Mouse (Mus musculus) retina, postnatal 1 day (tissue): ENCODE measurements around the gene Slc7a7.

Experiments
- DNase-seq: peaks from one replicate; pipeline ENCODE4 v3.0.0-alpha.2; 2012

The Slc7a7 gene

DNA sequence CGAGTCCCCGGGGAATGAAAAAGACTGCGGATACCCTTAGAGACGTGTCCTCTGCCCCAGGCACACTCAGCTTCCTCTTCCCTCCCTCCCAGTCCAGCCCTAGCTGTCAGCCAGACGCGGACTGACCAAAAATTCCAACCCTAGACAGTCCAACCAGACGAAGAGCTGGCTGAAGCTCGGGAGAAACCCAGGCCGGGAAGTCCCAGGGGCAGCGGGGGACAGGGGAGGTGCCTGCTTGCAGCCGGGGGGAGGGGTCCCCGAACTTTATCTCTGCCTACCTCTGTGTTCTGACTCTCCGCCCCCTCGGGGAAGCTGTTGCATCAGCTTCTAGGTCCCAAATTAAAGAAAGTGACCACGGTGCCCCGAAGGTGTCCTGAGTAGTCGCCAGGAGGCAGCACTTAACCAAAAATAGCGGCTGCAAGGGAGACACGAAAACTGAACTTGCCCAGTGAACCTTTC is at the start of gene Slc7a7:
TSS of gene Slc7a7 (minus strand) at position 158 of the 459 bp plus-strand sequence.
- DNase-seq, result peak; percentile 61

DNA sequence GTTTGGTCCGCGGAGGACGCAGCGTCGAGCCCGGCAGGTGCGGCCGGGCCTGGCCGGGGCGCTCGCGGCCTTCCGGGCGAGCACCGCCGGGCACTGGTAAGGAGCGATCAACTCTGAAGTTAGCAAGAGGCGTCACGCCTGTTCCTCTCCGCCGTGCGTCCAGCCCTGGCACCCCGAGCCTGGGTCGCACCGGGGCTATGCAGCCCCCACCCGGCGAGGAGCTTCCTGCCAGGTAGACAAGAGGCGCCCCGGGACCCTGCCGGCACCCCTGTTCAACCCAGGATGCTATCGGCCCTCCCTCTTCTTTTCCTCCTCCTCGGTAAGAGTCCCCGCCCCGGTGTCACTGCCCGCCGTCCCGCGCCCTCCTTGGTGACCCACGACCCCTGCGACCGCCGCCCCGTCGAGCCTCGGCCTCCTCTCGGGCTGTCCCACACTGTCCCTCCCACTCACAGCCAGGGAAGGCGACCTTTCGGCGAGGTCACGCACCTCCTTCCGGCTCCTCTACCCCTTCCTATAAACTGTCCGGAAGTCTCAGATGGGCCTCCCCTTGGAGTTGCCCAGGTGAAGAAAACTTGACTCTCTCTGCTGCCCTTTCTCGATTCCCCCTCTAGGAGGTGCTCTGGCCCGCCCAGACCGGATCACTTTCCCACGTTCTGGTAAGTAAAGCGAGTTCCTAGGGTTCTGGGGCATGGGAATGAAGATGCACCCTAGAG is 46.9 kb upstream of the Slc7a7 start:
- peak; percentile 78 for DNase-seq

DNA sequence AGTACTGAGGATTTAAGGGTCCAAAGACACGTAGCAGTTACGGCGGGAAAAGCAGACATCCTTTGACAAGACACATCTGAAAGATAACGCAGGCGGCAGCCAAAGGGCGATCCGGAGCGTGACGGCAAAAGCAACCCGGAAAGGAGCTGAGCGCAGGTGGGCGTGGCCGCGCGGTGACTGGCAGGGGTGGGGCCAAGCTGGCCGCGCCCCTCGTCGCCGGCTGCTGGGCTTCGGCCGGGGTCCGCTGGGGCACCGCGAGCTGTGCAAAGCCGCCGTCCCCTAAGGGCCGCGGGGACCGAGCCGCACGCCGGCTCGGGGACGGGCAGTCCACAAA is 46.3 kb upstream of the Slc7a7 start, which contains the start of gene Lrp10:
TSS of gene Lrp10 (plus strand) at position 179 of the 334 bp plus-strand sequence.
- peak; percentile 91 for DNase-seq

DNA sequence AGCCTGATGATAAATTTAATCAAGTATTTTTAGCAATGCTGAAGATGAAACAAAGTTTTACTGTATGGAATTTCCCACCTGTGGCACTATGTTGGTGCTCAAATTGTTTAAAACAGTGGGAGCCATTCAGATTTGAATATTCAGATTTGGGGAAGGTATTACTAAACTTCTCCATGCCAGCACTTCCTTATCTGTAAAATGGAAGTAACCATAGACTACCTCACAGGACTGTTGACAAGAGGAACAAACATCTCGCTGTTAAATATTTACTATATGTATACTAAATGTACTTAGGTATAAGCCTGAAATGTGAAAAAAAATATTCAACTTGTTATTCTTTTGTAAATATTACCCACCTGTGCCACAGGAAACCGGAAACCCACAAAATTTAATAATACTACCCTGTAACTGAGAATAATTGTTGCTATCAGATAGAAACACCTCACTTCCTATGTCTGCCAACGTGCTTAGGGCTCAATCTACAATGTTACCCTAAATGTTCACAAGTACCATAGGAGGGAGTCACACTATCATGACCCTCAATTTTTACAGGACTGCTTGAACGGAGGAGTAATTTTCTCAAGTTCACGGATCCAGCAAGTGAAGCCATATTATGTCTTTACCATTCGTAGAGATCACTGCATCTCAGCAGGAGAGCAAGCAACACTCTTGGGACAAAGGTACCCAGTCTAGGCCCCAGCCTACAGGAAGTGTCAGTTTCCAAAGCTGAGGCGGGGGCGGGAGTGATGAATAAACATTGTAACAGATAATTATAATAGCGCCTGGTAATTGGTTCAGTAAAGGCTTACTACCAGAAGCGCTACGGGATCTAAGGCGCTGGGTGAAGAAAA is 45.8 kb upstream of the Slc7a7 start:
- DNase-seq, result no peak

DNA sequence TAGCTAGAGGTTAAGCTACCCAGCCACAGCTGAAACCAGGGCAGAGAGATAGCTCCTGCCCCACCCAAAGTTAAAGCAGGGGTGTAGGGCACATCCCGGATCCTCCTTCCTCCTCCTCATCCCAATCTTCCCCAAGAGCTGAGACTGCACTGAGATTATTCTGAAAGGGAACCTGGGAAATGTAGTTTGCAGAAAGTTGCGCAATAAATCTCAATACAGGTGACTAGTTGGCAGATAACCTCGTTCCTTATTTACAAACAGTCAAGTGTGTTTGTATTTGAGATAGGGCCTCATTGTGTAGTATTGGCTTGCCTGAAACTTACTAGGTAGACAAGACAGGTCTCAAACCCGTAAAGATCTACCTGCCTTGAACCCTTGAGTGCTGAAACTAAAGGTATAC is 44.6 kb upstream of the Slc7a7 start:
- DNase-seq, result no peak

DNA sequence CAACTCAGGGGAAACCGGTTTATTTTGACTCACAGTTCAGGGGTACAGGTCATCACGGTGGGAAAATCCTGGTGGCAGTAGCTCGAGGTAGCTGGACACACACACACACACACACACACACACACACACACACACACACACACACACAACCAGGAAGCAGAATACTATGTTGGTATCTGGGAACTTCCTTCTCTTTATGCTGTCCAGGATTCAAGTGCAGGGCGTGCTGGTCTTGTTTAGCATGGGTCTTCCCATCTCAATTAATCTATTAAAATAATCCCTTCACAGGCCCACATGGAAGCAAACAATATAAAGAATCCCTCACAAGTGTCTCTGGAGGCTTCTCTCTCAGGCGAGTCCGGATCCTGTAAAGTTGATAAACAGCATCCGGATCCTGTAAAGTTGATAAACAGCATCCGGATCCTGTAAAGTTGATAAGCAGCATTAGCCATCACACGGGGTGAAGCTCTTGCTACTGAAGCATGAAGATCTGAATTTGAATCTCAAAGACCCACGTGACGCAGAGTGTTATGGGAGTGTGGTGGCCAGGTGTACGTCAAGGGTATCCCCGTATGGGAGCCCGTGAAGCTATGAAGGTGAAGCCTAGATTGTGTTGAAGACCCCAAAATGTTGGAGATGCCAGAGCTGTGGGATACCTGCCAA is 40.5 kb upstream of the Slc7a7 start:
- DNase-seq, result no peak

DNA sequence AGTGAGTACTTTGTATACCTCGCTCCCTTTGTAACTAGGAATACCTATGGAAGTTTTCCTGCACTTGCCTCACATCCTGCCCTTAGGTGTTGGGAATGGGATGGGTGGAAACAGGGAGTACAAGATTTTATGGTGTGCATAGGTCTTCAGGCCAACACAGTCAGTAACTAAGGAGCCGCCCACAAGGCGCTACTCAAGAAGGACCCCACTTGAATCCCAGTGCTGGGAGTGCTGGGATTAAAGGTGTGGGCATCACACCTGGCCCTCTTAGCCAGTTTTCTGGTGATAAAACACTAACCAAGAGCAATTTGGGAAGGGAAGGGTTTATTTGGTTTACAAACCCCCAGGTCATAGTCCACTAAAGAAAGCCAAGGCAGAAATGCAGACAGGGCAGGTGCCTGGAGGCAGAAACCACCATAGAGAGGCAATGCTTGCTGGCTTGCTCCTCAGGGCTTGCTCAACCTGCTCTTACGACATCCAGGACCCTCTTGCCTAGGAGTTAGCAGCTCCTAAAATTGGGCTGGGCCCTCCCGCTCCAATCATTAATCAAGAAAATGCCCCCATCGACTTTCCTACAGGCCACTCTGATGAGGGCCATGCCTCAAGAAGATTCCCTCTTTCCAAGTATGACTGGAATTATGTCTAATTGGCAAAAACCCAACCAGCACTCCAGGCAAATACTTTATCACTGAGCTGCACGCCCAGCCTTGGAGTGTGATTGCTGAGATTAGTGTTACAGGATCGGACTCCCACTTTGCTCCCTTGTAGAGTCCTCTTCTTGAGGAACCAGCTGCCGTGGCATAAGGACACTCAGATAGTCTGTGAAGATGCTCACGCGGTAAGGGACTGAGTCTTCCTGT is 37.3 kb upstream of the Slc7a7 start:
- DNase-seq, result no peak

DNA sequence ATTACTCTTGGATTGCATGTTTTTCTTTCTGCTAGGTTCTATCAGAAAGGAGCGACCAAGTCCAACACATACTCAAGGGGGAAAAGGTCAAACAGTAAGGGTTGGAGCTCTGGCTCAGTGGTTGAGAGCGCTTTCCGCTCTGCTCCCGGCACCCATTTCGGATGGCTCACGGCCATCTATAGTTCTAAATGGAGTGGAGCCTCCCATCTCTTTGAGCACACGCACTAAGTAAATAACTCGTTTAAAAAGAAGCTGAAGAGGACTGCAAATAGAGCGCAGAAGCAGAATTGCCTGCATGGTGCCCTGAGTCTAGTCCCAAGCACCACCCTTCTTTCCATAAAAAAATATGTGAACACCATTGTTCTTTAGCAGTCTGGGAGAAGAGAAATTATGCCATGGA is 36.0 kb upstream of the Slc7a7 start:
- DNase-seq, result no peak

DNA sequence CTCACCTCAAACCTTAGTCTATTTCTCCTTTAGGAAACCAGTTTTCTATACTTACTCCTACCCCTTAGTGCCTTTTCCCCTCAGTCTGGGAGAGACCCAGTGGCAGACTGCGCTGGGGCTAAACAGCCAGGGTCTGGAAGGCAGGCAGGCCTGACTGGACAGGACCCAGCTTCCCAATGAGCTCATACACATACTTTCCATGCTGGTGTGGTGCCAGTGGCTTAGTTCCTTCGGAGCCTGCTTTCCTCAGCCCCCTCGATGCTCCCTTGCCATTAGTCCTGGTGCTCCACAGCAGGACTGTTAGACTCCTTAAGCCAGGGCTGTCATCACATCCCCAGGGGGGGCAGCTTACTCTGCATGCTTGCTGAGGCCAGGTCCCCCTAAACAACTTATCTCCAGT is 27.9 kb upstream of the Slc7a7 start:
- DNase-seq, result no peak

DNA sequence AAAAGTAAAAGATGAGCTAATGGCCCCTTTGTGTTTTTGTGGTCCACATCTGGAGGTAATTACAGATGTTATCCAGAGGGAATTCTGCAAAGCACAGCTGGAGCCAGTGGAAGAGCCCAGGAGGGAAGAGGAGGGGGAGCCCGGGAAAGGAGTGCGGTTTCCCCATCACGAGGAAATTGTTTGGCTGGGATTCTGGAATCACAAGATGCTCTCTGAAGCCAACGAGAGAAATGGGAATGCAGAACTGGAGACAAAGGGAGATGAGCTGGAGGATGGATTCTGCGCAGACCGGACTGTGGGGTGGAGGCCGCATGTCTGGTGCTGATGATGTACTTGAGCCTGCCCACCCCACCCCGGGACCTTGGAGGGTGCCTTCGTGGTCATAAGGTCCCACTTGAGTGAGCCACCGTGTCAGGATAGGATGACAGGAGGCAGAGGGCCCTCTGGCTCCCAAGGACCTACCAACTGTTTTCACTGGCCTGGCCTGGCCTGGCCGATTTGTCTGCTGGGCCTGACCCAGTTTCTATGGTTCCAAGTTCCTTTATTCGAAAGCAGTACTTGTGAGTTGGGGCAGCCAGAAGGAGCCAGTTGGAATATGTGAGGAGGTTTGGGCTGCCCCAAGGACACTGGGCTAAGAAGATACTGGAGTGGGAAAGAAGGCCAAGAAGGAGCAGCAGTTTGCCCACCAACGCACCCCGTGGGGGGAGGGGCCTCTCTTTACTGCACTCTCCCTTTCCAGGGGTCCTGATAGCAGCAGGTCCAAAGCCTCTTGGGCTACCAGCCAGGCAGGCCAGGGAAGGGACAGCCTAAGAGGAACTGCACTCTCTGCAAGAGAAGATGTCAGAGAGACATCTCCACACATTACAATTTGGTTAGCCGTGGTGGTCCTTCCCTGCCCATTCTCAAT is 26.4 kb upstream of the Slc7a7 start:
- DNase-seq, result no peak

DNA sequence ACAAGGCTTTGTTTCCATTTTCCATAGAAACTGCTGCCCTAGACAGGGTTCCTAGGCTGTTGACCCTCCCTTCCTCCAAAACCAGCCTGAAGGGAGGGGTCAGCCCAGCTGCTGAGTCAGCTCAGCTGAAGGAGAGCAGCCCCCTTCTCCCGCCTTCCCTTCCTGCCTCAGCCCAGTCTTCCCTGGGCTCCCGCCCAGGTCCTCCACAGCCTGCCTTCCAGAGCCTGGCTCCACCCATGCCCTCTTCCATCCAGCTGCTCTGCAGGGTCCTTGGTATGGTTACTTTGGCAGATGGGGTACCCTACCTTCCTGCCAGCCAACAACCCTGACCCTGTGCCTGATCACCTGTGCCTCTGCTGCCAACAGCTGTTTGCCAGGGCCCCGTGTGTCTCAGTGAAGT is 25.6 kb upstream of the Slc7a7 start:
- DNase-seq, result peak; percentile 33

DNA sequence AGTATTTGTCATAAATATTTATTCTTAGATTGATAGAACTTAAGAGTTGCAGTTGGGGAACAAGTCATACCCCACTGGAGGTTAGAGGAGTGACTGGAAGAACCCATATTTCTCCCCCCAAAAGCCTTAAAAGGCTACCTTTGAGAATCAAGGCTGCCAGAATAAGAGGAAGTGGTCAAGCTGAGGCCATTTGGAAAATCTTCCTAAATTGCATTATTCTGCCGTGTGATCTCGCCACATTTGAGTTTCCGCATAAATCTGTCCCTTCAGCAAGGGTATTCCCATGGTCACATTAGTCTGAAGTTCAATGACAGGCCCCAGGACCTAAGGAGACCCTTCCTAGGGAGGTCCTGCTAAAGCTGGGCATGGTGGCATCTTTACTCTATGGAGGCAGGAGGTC is 25.0 kb upstream of the Slc7a7 start:
- no peak for DNase-seq

DNA sequence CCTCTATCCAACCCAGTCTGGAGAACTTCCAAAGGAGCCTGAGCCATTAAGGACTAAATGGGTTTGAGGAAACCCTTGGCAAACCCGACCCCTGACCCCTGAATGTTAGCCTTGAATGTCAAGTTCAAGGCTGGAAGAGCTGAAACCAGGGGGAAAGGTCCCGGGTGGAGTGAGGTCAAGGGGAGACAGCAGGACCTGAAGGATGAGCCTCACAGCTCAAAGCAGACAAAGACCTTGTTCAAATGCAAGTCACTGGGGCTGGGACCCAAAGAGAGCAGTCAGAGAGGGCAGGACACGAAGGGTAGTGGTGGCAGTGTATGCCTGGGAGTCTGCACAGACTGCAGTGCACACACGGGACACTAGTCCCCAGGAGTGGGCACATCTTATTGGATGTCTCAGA is 23.8 kb upstream of the Slc7a7 start:
- no peak for DNase-seq

DNA sequence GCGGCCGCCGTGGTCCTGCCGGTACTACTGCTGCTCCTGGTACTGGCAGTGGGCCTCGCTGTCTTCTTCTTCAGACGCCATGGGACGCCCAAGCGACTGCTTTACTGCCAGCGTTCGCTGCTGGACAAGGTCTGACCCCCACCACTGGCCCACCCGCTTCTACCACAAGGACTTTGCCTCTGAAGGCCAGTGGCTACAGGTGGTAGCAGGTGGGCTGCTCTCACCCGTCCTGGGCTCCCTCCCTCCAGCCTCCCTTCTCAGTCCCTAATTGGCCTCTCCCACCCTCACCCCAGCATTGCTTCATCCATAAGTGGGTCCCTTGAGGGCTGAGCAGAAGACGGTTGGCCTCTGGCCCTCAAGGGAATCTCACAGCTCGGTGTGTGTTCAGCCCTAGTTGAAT is 23.0 kb upstream of the Slc7a7 start:
- no peak for DNase-seq

DNA sequence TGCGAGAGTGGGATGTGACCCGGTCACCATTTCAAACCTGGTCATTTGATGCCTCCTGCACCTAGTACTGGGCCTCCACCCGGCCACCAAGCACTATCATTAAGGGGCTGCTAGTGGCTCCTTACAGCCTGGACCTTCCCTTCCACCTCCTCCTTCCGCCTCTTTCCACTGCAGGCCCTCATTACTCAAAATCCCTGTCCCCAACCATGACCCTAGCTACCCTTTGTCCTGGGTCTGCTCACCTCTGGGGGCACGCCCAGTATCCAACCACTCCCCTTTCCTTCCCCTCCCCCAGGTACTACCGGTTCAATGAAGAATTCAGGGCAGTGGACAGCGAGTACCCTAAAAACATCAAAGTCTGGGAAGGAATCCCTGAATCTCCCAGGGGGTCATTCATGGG is 22.0 kb upstream of the Slc7a7 start:
- no peak for DNase-seq

DNA sequence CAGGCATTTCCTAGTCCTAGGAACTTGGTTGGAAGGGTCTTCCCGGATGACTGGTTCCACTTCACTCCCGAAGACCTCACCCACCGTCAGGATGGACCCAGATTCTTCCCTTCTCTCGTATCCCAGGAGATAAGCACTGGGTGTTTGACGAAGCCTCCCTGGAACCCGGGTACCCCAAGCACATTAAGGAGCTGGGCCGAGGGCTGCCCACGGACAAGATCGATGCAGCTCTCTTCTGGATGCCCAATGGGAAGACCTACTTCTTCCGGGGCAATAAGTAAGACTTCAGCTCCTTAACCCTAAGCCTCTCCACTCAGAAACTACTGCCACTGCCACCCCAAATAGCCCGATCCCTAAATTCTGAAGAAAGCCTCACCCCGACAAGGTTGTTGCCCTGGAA is 21.6 kb upstream of the Slc7a7 start:
- no peak for DNase-seq

DNA sequence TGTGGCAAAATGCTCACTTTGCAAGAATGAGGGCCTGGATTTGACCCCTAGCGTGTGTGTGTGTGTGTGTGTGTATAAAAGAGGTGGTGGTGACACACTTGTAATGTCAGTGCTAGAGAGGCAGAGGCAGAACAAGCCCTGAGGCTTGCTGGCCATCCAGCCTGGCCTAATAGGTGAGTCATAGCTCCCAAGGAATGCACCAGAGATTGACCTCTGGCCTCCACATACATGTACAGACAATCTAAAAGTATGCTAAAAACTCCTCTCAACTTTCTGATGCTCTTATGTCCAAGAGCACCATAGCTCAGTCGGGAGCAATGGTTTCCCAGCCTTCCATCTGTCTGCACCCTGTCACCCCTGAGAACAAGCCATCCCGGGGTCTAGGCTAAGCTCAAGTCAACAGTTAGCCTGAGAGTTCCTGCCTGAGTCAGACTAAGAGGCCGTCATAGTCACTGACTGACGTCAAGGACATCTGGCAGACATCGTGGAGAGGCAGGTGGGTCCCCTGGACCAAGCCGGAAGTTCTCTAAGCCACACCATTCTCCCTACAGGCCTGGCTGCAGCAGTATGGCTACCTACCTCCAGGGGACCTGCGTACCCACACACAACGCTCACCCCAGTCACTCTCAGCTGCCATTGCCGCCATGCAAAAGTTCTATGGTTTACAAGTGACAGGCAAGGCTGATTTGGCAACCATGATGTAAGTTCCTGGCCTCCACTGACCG is 17.8 kb upstream of the Slc7a7 start:
- no peak for DNase-seq

DNA sequence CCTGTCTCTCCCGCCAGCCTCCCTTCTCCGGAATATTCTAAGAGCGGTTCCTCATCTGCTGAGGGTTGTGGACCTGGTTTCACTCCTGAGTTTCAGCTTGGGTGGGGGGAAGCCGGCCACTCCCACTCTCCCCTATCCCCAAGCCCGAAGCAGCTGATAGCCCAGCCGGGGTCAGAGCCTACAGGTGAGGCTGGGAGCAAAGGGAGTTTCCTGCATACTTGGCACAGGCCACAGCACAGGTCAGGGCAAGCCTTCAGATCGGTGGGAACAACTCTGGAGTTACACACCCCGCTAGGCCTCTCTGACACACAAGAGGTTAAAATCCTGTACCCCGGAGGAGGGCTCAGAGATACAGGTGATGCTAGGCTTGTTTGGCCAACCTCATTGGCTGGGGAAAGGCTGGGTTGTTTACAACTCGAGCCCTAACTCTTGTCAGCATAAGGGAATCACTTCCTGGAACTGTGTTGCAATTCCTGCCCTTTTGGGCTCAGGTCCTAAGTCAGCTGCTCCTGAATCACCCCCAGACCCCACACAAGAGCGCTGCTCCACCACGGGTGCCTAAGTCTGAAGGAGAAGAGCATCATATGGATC is 16.5 kb upstream of the Slc7a7 start:
- no peak for DNase-seq

DNA sequence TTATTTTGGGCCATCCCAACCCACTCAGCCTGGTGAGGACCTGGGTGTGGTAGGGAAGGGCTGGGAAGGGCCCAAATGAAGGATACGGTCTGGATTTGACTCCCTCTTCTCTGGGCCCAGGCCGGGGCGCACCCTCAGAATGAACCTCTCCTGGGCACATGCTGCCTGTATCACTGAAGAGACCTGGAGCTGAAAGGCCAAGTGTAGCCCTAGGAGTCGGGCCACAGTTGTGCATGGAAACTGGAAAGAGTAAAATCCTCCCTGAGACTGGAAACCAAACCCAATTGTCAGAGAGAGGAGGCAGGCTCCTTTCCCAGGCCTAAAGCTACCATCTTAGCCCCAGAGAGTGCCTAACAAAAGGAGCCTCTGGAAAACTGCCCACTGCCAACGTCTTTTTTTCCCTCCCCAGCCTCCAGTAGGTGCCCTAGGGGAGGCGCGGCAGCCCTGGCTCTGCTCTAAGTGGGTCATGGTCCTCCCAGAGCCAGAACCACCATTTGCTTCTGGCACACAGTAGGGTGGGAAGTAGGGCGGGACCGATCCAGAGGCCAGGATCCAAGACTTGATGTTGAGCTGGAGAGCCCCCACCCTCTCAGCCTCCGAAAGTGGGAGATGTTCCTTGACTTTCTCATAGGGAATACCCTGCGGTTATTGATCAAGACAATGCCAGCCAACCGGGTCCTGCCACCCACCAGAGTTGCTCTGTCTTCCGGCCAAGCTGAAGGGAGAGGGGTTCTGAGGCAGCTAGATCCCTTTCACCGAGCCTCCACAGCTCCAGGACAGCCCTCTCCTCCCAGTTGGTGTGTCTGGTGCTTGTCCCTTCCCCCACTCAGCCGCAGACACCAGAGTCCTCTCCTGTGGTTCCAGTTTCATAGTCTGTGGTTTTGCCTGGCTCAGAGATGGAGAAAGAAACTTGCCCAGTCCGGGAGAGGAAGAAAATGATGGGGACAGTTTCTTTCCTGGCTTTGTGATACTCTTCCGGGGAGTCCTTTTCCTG is 15.6 kb upstream of the Slc7a7 start:
- DNase-seq, result peak; percentile 54
